Mouse (Mus musculus): ENCODE results near the gene Zg16.

Gene Zg16

DNA sequence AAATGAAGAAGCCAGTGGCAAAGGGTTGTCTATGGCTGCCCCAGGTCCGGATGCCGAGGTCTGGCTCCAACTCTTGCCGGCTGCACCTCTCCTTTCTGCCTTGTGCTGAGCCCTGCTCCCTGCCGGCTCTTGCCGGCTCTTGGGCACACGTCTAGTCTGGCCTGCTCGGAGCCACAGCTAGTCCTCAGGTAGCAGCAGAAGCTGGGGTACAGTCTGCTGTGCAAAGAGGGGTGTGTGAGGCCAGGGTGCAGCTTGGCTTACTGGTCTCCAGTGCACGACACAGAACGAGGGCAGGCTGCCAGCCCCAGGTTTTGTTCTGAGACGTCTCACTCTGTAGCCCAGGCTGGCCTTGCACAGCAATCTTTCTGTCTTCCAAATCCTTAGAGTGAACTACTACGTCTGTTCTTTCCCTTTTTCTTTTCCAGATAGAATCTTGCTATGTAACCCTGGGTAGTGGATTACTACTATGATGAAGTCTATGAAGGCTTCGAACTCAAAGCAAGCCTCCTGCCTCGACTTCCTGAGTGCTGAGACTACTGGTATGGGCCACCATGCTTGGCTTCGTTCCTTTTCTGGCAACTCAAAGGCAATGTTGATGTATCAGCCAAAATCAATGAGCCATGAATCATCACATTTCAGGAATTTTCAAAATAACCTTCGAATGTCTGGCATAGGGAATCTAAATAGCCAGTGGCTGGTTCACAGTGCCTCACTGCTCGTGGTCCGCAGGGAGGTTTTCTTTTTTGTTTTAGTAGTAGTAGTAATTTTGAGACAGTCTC, 77.6 kb downstream of the Zg16 start:
- intact Hi-C loops (cut with DNase I), result loop anchor here (5.0 kb wide), 1 partner anchor 32 kb away; the partner anchor contains the start of genes Cdipt and Cdiptos

- intact Hi-C loops (cut with DNase I), result no loop called here
Measured at GRCm38 (mm10) chr7:127008239-127009019, 78.7 kb downstream of the Zg16 start.

DNA sequence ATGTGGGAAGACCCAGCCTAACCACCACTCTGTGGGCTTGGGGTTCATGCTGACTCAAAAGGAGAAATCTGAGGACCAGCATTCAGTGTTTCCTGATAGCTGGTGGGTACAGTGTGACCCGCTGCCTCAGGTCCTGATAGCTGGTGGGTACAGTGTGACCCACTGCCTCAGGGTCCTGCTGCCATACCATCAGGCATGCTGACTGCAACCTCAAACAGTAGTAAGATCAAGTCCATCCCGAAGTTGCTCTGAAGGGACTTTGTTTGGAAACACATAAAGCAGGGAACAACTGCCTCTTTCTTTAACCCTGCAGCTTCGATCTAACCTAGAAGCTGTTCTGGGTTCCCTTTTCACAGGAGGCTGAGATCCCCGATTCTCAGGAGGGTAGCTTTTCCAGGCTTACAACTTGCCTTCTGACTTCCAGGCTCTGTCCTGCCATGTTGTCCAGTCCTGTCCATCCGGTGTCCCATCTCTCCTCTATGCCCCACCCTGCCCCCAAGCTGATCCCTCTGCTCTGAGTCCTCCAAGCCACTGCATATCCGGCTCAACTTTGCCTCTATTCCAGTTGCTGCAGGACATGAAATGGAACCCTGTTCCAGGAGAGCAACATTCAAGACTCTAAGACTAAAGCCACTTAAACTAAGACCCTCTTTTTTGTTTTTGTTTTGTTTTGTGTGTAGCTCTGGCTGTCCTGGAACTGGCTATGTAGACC, 79.7 kb downstream of the Zg16 start:
- intact Hi-C loops (cut with DNase I), result no loop called here

GRCm38 (mm10) chr7:127004122-127004875, 82.8 kb downstream of the Zg16 start:
- intact Hi-C loops (cut with DNase I), result no loop called here

- intact Hi-C loops (cut with DNase I), result no loop called here
Measured at GRCm38 (mm10) chr7:127003620-127004019, 83.5 kb downstream of the Zg16 start.

Small RNAs within 50 kb of the gene (microRNA-seq; reads per million reads assigned to microRNA genes)
- gene Gm44343, result 0 reads per million in 2 experiments

Measured in adrenal gland (tissue).